Mouse (Mus musculus) hindbrain, embryonic 16.5 days (tissue): ENCODE measurements around the gene Pknox2. TPM values are rescaled to one million over a fixed set of nuclear protein-coding genes. Genes with fewer than 3 reads are reported as not detected.

Source experiments
- ATAC-seq: fragments of 200-750 bp; cut with Nextera tagmentation; 2 replicates; pipeline ENCODE4 v1.8.0; 2017; ENCODE audit warnings: moderate TSS enrichment, moderate library complexity
- H3K27ac ChIP-seq: fragments of 300-500 bp; sonication (generic); 2 replicates; pipeline ENCODE4 v1.5.1; 2014; ENCODE audit warnings: low read depth, mild to moderate bottlenecking, control low read depth, low read length, moderate library complexity
- H3K27me3 ChIP-seq: fragments of 300-500 bp; sonication (generic); replicated peaks from 2 replicates; pipeline ENCODE4 v1.6.1; 2014; ENCODE audit warnings: low read length; ENCODE audit not compliant: control insufficient read depth, insufficient read depth
- H3K36me3 ChIP-seq: fragments of 300-500 bp; sonication (generic); 2 replicates; pipeline ENCODE4 v1.6.1; 2014; ENCODE audit warnings: mild to moderate bottlenecking, low read length, moderate library complexity, mixed read lengths; ENCODE audit not compliant: control insufficient read depth, insufficient read depth
- H3K4me1 ChIP-seq: fragments of 300-500 bp; sonication (generic); 2 replicates; pipeline ENCODE4 v1.6.1; 2014; ENCODE audit warnings: low read depth, low read length; ENCODE audit not compliant: control insufficient read depth, insufficient read depth
- H3K4me2 ChIP-seq: fragments of 300-500 bp; sonication (generic); 2 replicates; pipeline ENCODE4 v1.6.1; 2014; ENCODE audit warnings: mild to moderate bottlenecking, low read length, control low read depth, moderate library complexity
- H3K4me3 ChIP-seq: fragments of 300-500 bp; sonication (generic); 2 replicates; pipeline ENCODE4 v1.5.1; 2014; ENCODE audit warnings: mild to moderate bottlenecking, low read length, control low read depth, moderate library complexity
- H3K9ac ChIP-seq: fragments of 300-500 bp; sonication (generic); 2 replicates; pipeline ENCODE4 v1.6.1; 2014; ENCODE audit warnings: low read depth, mild to moderate bottlenecking, control low read depth, low read length, moderate library complexity
- H3K9me3 ChIP-seq: fragments of 300-500 bp; sonication (generic); 2 replicates; pipeline ENCODE4 v1.6.1; 2014; ENCODE audit warnings: mild to moderate bottlenecking, low read length, moderate library complexity; ENCODE audit not compliant: control insufficient read depth
- WGBS: fragments of 180-500 bp; shearing (Covaris S2); extraction: QIAGEN DNeasy Blood & Tissue Kit; methylation state at CpG from one replicate; pipeline ENCODE4 v1.1.7; 2014; 5-methylcytosine and 5-hydroxymethylcytosine counted together
- polyA plus RNA-seq: library from polyadenylated mRNA; unstranded; fragments of >200 nt; fragmentation: Nextera tagmentation; extraction: Ambion mirVana; gene quantifications from 2 replicates; pipeline ENCODE4 v1.2.1, GENCODE M21; 2015

The Pknox2 gene
- polyA plus RNA-seq, 1 experiment from 2014 or later, result 32.2 TPM

GRCm38 (mm10) chr9:37069391-37070312 is 77.6 kb downstream of the Pknox2 start:
- no peaks in the 10 kb centered on the region for H3K9me3 ChIP-seq
- no peak for ATAC-seq
- H3K4me3 ChIP-seq, result no peak overlapping the region
- 84% methylated on average over 6 of the region's 6 CpGs for WGBS
- H3K27ac ChIP-seq, result no peak overlapping the region
- H3K4me2 ChIP-seq, result no peak overlapping the region
- H3K9ac ChIP-seq, result no peak overlapping the region
- peaks cover 17% of the 10 kb centered on the region for H3K4me1 ChIP-seq
- no peaks in the 10 kb centered on the region for H3K27me3 ChIP-seq
- no peaks in the 10 kb centered on the region for H3K36me3 ChIP-seq

- no peak overlapping the region for H3K4me3 ChIP-seq
- H3K4me2 ChIP-seq, result no peak overlapping the region
- no peaks in the 10 kb centered on the region for H3K36me3 ChIP-seq
- H3K4me1 ChIP-seq, result peaks cover 17% of the 10 kb centered on the region
- H3K9me3 ChIP-seq, result no peaks in the 10 kb centered on the region
- H3K9ac ChIP-seq, result no peak overlapping the region
- peak overlapping the region; percentile 70 for H3K27ac ChIP-seq
- WGBS, result 52% methylated on average over 5 of the region's 5 CpGs
- no peaks in the 10 kb centered on the region for H3K27me3 ChIP-seq
- ATAC-seq, result peak; percentile 65
Measured at GRCm38 (mm10) chr9:37067473-37067830, 79.8 kb downstream of the Pknox2 start.

GRCm38 (mm10) chr9:37066732-37067472 is 80.3 kb downstream of the Pknox2 start:
- peaks cover 17% of the 10 kb centered on the region for H3K4me1 ChIP-seq
- H3K27me3 ChIP-seq, result no peaks in the 10 kb centered on the region
- no peak overlapping the region for H3K4me3 ChIP-seq
- H3K4me2 ChIP-seq, result no peak overlapping the region
- peak overlapping the region; percentile 70 for H3K27ac ChIP-seq
- peak; percentile 38 for ATAC-seq
- 46% methylated on average over 8 of the region's 8 CpGs for WGBS
- no peaks in the 10 kb centered on the region for H3K9me3 ChIP-seq
- H3K36me3 ChIP-seq, result no peaks in the 10 kb centered on the region
- H3K9ac ChIP-seq, result peak overlapping the region; percentile 36

- Histone ChIP-seq H3K27me3 (no peaks in the 10 kb centered on the region), H3K4me2 (no peak overlapping the region), H3K4me3 (no peak overlapping the region), H3K4me1 (peaks cover 13% of the 10 kb centered on the region), H3K9me3 (no peaks in the 10 kb centered on the region), H3K36me3 (no peaks in the 10 kb centered on the region), H3K27ac (no peak overlapping the region), H3K9ac (no peak overlapping the region)
- ATAC-seq, result no peak
- 68% methylated on average over 2 of the region's 2 CpGs for WGBS
Measured at GRCm38 (mm10) chr9:37061627-37062026, 85.6 kb downstream of the Pknox2 start.

- H3K36me3 ChIP-seq, result no peaks in the 10 kb centered on the region
- peaks cover 31% of the 10 kb centered on the region for H3K4me1 ChIP-seq
- H3K27ac ChIP-seq, result no peak overlapping the region; the same call in 1 of the 2 replicates
- no peaks in the 10 kb centered on the region for H3K9me3 ChIP-seq
- 28% methylated on average over 5 of the region's 5 CpGs for WGBS
- ATAC-seq, result no peak
- no peak overlapping the region; the same call in 1 of the 2 replicates for H3K4me2 ChIP-seq
- H3K27me3 ChIP-seq, result no peaks in the 10 kb centered on the region
- H3K9ac ChIP-seq, result no peak overlapping the region
- no peak overlapping the region for H3K4me3 ChIP-seq
Measured at GRCm38 (mm10) chr9:37054703-37055102, 92.5 kb downstream of the Pknox2 start.

- Histone ChIP-seq H3K36me3 (no peaks in the 10 kb centered on the region), H3K4me1 (peaks cover 31% of the 10 kb centered on the region), H3K27me3 (no peaks in the 10 kb centered on the region), H3K9ac (peak overlapping the region; percentile 55), H3K4me3 (peak overlapping the region; percentile 17), H3K4me2 (peak overlapping the region; percentile 48), H3K9me3 (no peaks in the 10 kb centered on the region), H3K27ac (peak overlapping the region; percentile 53)
- WGBS, result 16% methylated on average over 21 of the region's 21 CpGs
- peak; percentile 74 for ATAC-seq
Measured at GRCm38 (mm10) chr9:37053601-37054512, 93.3 kb downstream of the Pknox2 start.

- no peak overlapping the region for H3K27ac ChIP-seq
- WGBS, result 43% methylated on average over 6 of the region's 6 CpGs
Measured at GRCm38 (mm10) chr9:37053041-37053440, 94.2 kb downstream of the Pknox2 start.

GRCm38 (mm10) chr9:37051669-37052068 is 95.5 kb downstream of the Pknox2 start:
- H3K9me3 ChIP-seq, result no peaks in the 10 kb centered on the region
- no peak overlapping the region for H3K27ac ChIP-seq
- H3K36me3 ChIP-seq, result no peaks in the 10 kb centered on the region
- no peak overlapping the region for H3K4me3 ChIP-seq
- H3K4me1 ChIP-seq, result peaks cover 23% of the 10 kb centered on the region
- no peak overlapping the region for H3K4me2 ChIP-seq
- no peak overlapping the region for H3K9ac ChIP-seq
- 91% methylated on average over 4 of the region's 4 CpGs for WGBS
- ATAC-seq, result no peak
- H3K27me3 ChIP-seq, result no peaks in the 10 kb centered on the region

More at GRCm38 (mm10) chr9:37053041-37053440, 94.2 kb downstream of the Pknox2 start:
- ATAC-seq, result no peak
- Histone ChIP-seq H3K4me3 (no peak overlapping the region), H3K27me3 (no peaks in the 10 kb centered on the region), H3K4me1 (peaks cover 29% of the 10 kb centered on the region), H3K9me3 (no peaks in the 10 kb centered on the region), H3K36me3 (no peaks in the 10 kb centered on the region), H3K4me2 (no peak overlapping the region), H3K9ac (no peak overlapping the region)
